Mouse (Mus musculus) midbrain, embryonic 13.5 days (tissue): ENCODE results near the gene Chrm3. TPM values are rescaled to one million over a fixed set of nuclear protein-coding genes. Genes with fewer than 3 reads are reported as not detected.

Experiments used
- ATAC-seq: fragments of 200-750 bp; cut with Nextera tagmentation; 2 replicates; pipeline ENCODE4 v1.8.0; 2017; ENCODE audit warnings: mild to moderate bottlenecking, moderate TSS enrichment, moderate library complexity
- H3K27ac ChIP-seq: fragments of 300-500 bp; sonication (generic); 2 replicates; pipeline ENCODE4 v1.5.1; 2015; ENCODE audit warnings: inconsistent platforms, mild to moderate bottlenecking, moderate library complexity
- H3K27me3 ChIP-seq: fragments of 300-500 bp; sonication (generic); 2 replicates; pipeline ENCODE4 v1.6.1; 2015; ENCODE audit warnings: mild to moderate bottlenecking, inconsistent platforms
- H3K36me3 ChIP-seq: fragments of 300-500 bp; sonication (generic); 2 replicates; pipeline ENCODE4 v1.6.1; 2015; ENCODE audit warnings: mild to moderate bottlenecking, inconsistent platforms
- H3K4me1 ChIP-seq: fragments of 300-500 bp; sonication (generic); replicated peaks from 2 replicates; pipeline ENCODE4 v1.6.1; 2015; ENCODE audit warnings: inconsistent platforms
- H3K4me2 ChIP-seq: fragments of 300-500 bp; sonication (generic); replicated peaks from 2 replicates; pipeline ENCODE4 v1.6.1; 2015; ENCODE audit warnings: moderate library complexity, mild to moderate bottlenecking, inconsistent platforms
- H3K4me3 ChIP-seq: fragments of 300-500 bp; sonication (generic); replicated peaks from 2 replicates; pipeline ENCODE4 v1.5.1; 2015; ENCODE audit warnings: mild to moderate bottlenecking, inconsistent platforms
- H3K9ac ChIP-seq: fragments of 300-500 bp; sonication (generic); replicated peaks from 2 replicates; pipeline ENCODE4 v1.6.1; 2015; ENCODE audit warnings: mild to moderate bottlenecking, inconsistent platforms
- H3K9me3 ChIP-seq: fragments of 300-500 bp; sonication (generic); 2 replicates; pipeline ENCODE4 v1.6.1; 2016; ENCODE audit warnings: mild to moderate bottlenecking, inconsistent platforms
- WGBS: fragments of 180-500 bp; shearing (Covaris S2); methylation state at CpG from one replicate; pipeline ENCODE4 v1.1.7; 2015; 5-methylcytosine and 5-hydroxymethylcytosine counted together
- polyA plus RNA-seq: library from polyadenylated mRNA; unstranded; fragments of >200 nt; fragmentation: Nextera tagmentation; extraction: Ambion mirVana; gene quantifications from 2 replicates; pipeline ENCODE4 v1.2.1, GENCODE M21; 2015

Gene Chrm3
- polyA plus RNA-seq, 1 experiment from 2014 or later = 1.4 TPM

DNA sequence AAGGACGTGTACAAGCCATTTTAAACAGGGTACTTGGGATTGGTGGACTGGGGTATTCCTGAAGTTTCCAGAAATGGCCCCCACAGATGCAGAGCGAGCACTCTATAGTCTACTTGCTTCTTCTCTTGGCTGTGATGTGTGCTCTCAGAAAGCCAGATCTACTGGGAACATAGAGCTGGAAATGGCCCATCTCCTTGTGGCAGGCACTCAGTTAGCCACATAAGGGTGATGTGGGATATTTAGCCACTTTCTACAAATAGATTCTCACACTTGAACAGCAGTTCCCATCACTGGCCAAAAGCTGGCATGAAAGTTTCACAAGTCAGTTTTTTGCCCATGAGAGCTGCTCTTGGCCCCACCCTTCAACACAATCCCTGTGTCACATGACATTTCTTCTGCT, 65.5 kb downstream of the Chrm3 start:
- H3K9me3 ChIP-seq = no peaks in the 10 kb centered on the region
- no peak overlapping the region for H3K9ac ChIP-seq
- no peak overlapping the region for H3K27ac ChIP-seq
- H3K4me1 ChIP-seq = no peaks in the 10 kb centered on the region
- ATAC-seq = no peak
- 76% methylated on average over 2 of the region's 2 CpGs for WGBS
- H3K27me3 ChIP-seq = no peaks in the 10 kb centered on the region
- H3K4me3 ChIP-seq = no peak overlapping the region
- H3K36me3 ChIP-seq = no peaks in the 10 kb centered on the region
- H3K4me2 ChIP-seq = no peak overlapping the region

- 80% methylated on average over 4 of the region's 4 CpGs for WGBS
- H3K9ac ChIP-seq = no peak overlapping the region
- H3K4me1 ChIP-seq = no peaks in the 10 kb centered on the region
- H3K27ac ChIP-seq = no peak overlapping the region
- ATAC-seq = no peak
- H3K9me3 ChIP-seq = no peaks in the 10 kb centered on the region
- H3K4me2 ChIP-seq = no peak overlapping the region
- no peak overlapping the region for H3K4me3 ChIP-seq
- H3K27me3 ChIP-seq = no peaks in the 10 kb centered on the region
- no peaks in the 10 kb centered on the region for H3K36me3 ChIP-seq
Measured at GRCm38 (mm10) chr13:10284331-10284730, 76.3 kb downstream of the Chrm3 start.

DNA sequence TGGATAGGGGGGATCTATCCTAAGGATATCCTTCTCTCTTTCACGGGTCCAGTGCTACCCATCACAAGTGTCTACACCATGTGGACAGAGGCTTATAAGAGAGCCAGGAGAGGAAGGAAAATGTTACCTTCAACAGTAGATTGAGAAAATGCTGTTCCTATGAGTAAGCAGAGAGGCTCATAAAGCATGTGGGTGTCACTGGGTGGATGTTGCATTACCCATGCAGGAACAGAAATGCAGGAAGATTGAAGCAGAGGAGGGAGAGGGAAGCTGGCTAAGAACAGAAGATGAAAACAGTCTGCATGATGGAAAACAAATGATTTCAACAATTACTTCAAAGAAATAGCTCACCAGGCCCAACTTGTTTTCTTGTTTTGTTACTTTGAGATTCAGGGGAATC, 85.7 kb downstream of the Chrm3 start:
- no peak overlapping the region for H3K9ac ChIP-seq
- H3K27me3 ChIP-seq = no peaks in the 10 kb centered on the region
- H3K4me2 ChIP-seq = no peak overlapping the region
- no peaks in the 10 kb centered on the region for H3K4me1 ChIP-seq
- no peaks in the 10 kb centered on the region for H3K9me3 ChIP-seq
- H3K27ac ChIP-seq = no peak overlapping the region
- 56% methylated on average over 1 of the region's 1 CpGs for WGBS
- H3K36me3 ChIP-seq = no peaks in the 10 kb centered on the region
- ATAC-seq = no peak
- no peak overlapping the region for H3K4me3 ChIP-seq

DNA sequence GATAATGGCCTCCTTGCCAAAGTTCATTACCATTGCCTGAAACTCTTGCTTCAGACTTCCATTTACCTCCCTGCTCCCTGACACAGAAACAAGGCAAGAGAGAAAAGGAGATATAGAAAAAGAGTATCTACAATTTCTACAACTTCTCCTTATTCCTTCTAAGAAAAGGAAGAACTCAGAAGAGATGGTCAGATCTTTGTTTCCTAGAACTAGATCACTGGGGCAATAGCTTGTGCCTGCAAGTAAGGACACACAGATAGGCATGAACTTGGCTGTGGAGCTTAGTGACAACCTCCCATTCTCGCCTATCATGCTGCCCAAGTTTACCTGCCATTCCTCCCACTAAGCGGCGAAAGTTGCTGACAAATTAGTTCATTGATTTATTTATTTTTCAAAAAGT, 96.9 kb downstream of the Chrm3 start:
- 87% methylated on average over 3 of the region's 3 CpGs for WGBS
- Histone ChIP-seq H3K36me3 (no peaks in the 10 kb centered on the region), H3K4me3 (no peak overlapping the region), H3K4me1 (no peaks in the 10 kb centered on the region), H3K9ac (no peak overlapping the region), H3K4me2 (no peak overlapping the region), H3K9me3 (no peaks in the 10 kb centered on the region), H3K27me3 (no peaks in the 10 kb centered on the region), H3K27ac (no peak overlapping the region)
- ATAC-seq = no peak

- Histone ChIP-seq H3K27ac (no peak overlapping the region), H3K27me3 (no peaks in the 10 kb centered on the region), H3K9ac (no peak overlapping the region), H3K36me3 (no peaks in the 10 kb centered on the region), H3K4me3 (no peak overlapping the region), H3K9me3 (no peaks in the 10 kb centered on the region), H3K4me1 (no peaks in the 10 kb centered on the region), H3K4me2 (no peak overlapping the region)
- ATAC-seq = no peak
Measured at GRCm38 (mm10) chr13:10253049-10253448, 107.6 kb downstream of the Chrm3 start.

DNA sequence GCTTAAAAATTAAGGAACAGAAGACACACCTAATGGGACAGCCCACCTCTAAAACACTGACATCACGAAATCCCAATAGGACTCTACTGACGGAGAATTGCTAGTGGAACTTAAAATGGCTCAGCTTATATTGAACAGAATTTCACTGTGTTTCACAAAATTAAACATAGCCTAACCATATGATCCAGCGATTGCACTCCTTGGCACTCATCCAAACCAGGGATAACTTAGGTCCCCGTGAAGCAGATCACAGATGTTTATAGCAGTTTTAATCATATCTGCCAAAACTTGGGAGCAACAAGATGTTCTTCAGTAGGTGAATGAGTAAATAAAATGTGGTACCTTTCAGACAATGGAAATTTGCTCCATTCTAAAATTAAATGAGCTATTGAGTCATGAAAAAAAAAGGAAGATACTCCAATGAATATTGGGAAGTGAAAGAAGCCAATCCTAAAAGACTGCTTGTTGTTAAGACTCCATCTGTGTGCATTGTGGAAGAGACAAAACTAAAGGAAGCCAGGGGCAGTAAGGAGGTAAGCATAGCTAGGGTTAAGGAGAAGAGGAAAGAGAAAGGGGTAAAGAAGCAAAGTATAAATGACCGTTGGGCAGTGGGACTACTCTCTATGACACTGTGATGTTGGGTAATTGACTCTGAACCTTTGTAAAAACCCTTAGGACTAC, 109.0 kb downstream of the Chrm3 start:
- Histone ChIP-seq H3K36me3 (no peaks in the 10 kb centered on the region), H3K27ac (no peak overlapping the region), H3K9me3 (no peaks in the 10 kb centered on the region), H3K4me2 (no peak overlapping the region), H3K9ac (no peak overlapping the region), H3K4me1 (no peaks in the 10 kb centered on the region), H3K4me3 (no peak overlapping the region), H3K27me3 (no peaks in the 10 kb centered on the region)
- no peak for ATAC-seq
- 89% methylated on average over 5 of the region's 5 CpGs for WGBS

DNA sequence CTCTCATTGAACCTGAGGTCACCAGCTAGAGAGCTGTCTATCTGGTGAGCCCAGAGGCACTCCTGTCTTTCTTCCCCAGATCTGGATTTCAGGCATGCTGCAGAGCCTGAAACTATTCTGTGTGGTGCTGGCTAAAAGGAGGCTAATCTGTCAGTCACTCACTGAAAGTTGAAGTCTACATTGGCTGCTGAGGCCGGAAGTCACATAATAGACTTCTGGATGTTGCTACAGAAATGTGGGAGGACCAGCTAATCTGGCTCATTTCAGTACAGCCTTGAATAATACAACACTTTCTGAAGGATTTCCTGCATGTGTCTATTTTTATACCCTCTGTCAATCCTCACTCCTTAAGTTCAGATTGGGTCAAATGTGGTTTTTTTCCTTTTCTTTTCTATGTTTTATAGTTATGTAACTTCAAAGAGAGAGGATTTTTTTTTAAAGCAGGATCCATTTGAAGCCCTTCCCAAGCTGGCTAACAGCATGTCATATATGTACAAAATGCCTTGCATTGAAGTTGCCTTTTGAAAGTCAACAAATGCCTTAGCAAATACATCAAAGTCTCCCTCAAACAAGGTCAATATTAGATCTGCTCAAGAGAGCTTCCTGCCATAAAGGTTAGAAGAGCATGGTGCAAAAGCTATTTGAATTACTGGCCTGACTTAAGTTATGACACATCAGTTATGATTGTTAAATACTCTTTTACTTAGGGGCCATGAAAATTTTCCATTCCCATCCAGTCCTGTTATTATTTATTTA, 116.2 kb downstream of the Chrm3 start:
- Histone ChIP-seq H3K27ac (no peak overlapping the region), H3K36me3 (no peaks in the 10 kb centered on the region), H3K9ac (no peak overlapping the region), H3K4me2 (no peak overlapping the region), H3K4me3 (no peak overlapping the region), H3K27me3 (no peaks in the 10 kb centered on the region), H3K9me3 (no peaks in the 10 kb centered on the region), H3K4me1 (no peaks in the 10 kb centered on the region)
- no peak for ATAC-seq
- 71% methylated on average over 1 of the region's 1 CpGs for WGBS

DNA sequence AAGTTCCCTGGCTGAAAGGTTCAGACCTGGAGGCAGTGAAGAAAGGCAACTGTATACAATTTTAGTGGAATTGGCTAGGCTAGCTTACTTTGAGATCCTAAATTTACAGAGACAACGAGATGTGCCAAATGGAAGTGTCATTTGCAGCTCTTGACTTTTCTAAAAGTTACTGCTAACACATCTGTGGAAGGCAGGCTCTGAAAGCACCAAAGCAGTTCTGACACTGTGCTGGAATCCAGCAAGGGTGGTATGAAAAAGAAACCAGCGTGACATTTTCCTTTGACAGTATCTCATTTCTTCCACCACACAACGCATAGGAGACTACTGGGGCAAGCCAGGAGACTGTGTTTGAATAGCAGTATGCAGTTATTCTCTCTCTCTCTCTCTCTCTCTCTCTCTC, 120.4 kb downstream of the Chrm3 start:
- Histone ChIP-seq H3K9ac (no peak overlapping the region), H3K4me3 (no peak overlapping the region), H3K4me2 (no peak overlapping the region), H3K4me1 (no peaks in the 10 kb centered on the region), H3K27me3 (no peaks in the 10 kb centered on the region), H3K9me3 (no peaks in the 10 kb centered on the region), H3K36me3 (no peaks in the 10 kb centered on the region), H3K27ac (no peak overlapping the region)
- WGBS = 89% methylated on average over 3 of the region's 3 CpGs
- no peak for ATAC-seq

- 65% methylated on average over 4 of the region's 4 CpGs for WGBS
- H3K9ac ChIP-seq = no peak overlapping the region
- no peak for ATAC-seq
- no peak overlapping the region for H3K27ac ChIP-seq
- no peaks in the 10 kb centered on the region for H3K27me3 ChIP-seq
- H3K9me3 ChIP-seq = no peaks in the 10 kb centered on the region
- no peaks in the 10 kb centered on the region for H3K36me3 ChIP-seq
- no peaks in the 10 kb centered on the region for H3K4me1 ChIP-seq
- no peak overlapping the region for H3K4me2 ChIP-seq
- no peak overlapping the region for H3K4me3 ChIP-seq
Measured at GRCm38 (mm10) chr13:10239825-10240224, 120.8 kb downstream of the Chrm3 start.

GRCm38 (mm10) chr13:10237616-10238015, 123.0 kb downstream of the Chrm3 start:
- Histone ChIP-seq H3K4me3 (no peak overlapping the region), H3K4me2 (no peak overlapping the region), H3K36me3 (no peaks in the 10 kb centered on the region), H3K9me3 (no peaks in the 10 kb centered on the region), H3K27ac (no peak overlapping the region), H3K9ac (no peak overlapping the region), H3K27me3 (no peaks in the 10 kb centered on the region), H3K4me1 (no peaks in the 10 kb centered on the region)
- no peak for ATAC-seq
- 72% methylated on average over 2 of the region's 2 CpGs for WGBS

- ATAC-seq = no peak
- H3K4me1 ChIP-seq = no peaks in the 10 kb centered on the region
- no peaks in the 10 kb centered on the region for H3K36me3 ChIP-seq
- no peak overlapping the region for H3K4me3 ChIP-seq
- H3K9ac ChIP-seq = no peak overlapping the region
- 97% methylated on average over 4 of the region's 4 CpGs for WGBS
- no peaks in the 10 kb centered on the region for H3K27me3 ChIP-seq
- H3K9me3 ChIP-seq = no peaks in the 10 kb centered on the region
- no peak overlapping the region for H3K27ac ChIP-seq
- no peak overlapping the region for H3K4me2 ChIP-seq
Measured at GRCm38 (mm10) chr13:10236279-10236678, 124.4 kb downstream of the Chrm3 start.

- Histone ChIP-seq H3K36me3 (no peaks in the 10 kb centered on the region), H3K4me2 (no peak overlapping the region), H3K27me3 (no peaks in the 10 kb centered on the region), H3K4me3 (no peak overlapping the region), H3K9ac (no peak overlapping the region), H3K27ac (no peak overlapping the region), H3K9me3 (no peaks in the 10 kb centered on the region), H3K4me1 (no peaks in the 10 kb centered on the region)
- WGBS = 89% methylated on average over 5 of the region's 5 CpGs
- ATAC-seq = no peak
Measured at GRCm38 (mm10) chr13:10235391-10236169, 125.1 kb downstream of the Chrm3 start.
